Mouse (Mus musculus): ENCODE data around the gene Myog.

Gene Myog

GRCm38 (mm10) chr1:134326841-134327346, 37.1 kb downstream of the Myog start:
- DNase-seq (ENCODE audit: low spot score): no peak

GRCm38 (mm10) chr1:134331879-134332635, 42.3 kb downstream of the Myog start:
- peak; percentile 45 for DNase-seq (ENCODE audit: low spot score)

- no peak for DNase-seq (ENCODE audit: low spot score)
Measured at GRCm38 (mm10) chr1:134332770-134333271, 43.0 kb downstream of the Myog start, which contains the start of gene Ppfia4. Ppfia4 (minus strand) TSS chr1:134332928.

- DNase-seq (ENCODE audit: low spot score): no peak
Measured at GRCm38 (mm10) chr1:134333371-134334110, 43.8 kb downstream of the Myog start.

- no peak for DNase-seq (ENCODE audit: low spot score)
Measured at GRCm38 (mm10) chr1:134334111-134334827, 44.5 kb downstream of the Myog start.

- DNase-seq (ENCODE audit: low spot score): no peak
Measured at GRCm38 (mm10) chr1:134335211-134335923, 45.6 kb downstream of the Myog start.

- no peak for DNase-seq (ENCODE audit: low spot score)
Measured at GRCm38 (mm10) chr1:134335924-134336810, 46.4 kb downstream of the Myog start.

- no peak for DNase-seq (ENCODE audit: low spot score)
Measured at GRCm38 (mm10) chr1:134336958-134337710, 47.3 kb downstream of the Myog start.

- no peak for DNase-seq (ENCODE audit: low spot score)
Measured at GRCm38 (mm10) chr1:134339162-134339561, 49.4 kb downstream of the Myog start.

- no peak for DNase-seq (ENCODE audit: low spot score)
Measured at GRCm38 (mm10) chr1:134339757-134340619, 50.2 kb downstream of the Myog start.

GRCm38 (mm10) chr1:134341641-134342277, 52.0 kb downstream of the Myog start:
- DNase-seq (ENCODE audit: low spot score): no peak
